Mouse (Mus musculus): ENCODE results near the gene Fmo2. TPM values are rescaled to one million over a fixed set of nuclear protein-coding genes. Genes with fewer than 3 reads are reported as not detected.
A peak's percentile ranks its signal among the peaks of the same experiment; 100 is the strongest.

The Fmo2 gene
- total and polyA plus RNA-seq, 3 experiments: 17.9 to 52.9 (median 35.5) TPM

DNA sequence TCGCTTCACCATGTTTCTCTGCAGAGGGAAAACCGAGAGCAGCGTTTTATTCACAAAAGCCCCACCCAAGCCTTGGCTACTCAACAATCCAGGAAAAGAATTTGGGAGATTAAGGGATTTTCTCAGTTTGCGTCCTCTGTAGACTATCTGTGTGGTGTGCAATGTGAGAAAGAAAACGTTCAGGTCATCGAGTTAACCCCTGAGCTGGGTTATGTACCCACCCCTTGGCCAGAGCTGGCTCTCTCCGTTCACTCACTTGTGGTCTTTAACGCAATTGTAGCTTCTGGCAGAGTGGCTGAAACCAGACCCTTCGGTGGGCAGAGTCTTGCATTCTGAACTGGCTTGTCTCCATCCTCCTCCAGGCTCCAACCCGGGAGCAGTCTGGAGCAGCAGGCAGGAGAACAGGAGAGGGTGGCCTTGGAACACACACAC, 39.0 kb downstream of the Fmo2 start:
- no peak for TF ChIP-seq EP300 (IDR thresholded peaks at IDR 0.05; ENCODE audit: insufficient read depth, low read depth, low read length)
- TF ChIP-seq CTCF (IDR thresholded peaks at IDR 0.05): no peak
- TF ChIP-seq POLR2A (IDR thresholded peaks at IDR 0.05; ENCODE audit: insufficient read depth, low read depth, low read length): no peak
- Histone ChIP-seq H3K27me3 (ENCODE audit: control insufficient read depth, insufficient read depth, low read length) (no peaks in the 10 kb centered on the region), H3K4me1 (ENCODE audit: control insufficient read depth, insufficient read depth, low read length) (peaks cover 11% of the 10 kb centered on the region), H3K79me2 (replicated peaks; ENCODE audit: control insufficient read depth, insufficient read depth, low read length) (no peaks in the 10 kb centered on the region), H3K27ac (peak overlapping the region; percentile 57), H3K4me3 (0 out of 2 replicates have a peak overlapping the region, but pooled peaks have one; percentile 31), H3K9ac (ENCODE audit: low read depth, low read length) (peak overlapping the region; percentile 33), H3K36me3 (ENCODE audit: control insufficient read depth, insufficient read depth, low read length) (peaks cover 18% of the 10 kb centered on the region)
- WGBS: 55% methylated on average over 10 of the region's 10 CpGs
- intact Hi-C loops (cut with DNase I): no loop called here
- peak in 1 of 2 experiments; percentile 35 for DNase-seq

DNA sequence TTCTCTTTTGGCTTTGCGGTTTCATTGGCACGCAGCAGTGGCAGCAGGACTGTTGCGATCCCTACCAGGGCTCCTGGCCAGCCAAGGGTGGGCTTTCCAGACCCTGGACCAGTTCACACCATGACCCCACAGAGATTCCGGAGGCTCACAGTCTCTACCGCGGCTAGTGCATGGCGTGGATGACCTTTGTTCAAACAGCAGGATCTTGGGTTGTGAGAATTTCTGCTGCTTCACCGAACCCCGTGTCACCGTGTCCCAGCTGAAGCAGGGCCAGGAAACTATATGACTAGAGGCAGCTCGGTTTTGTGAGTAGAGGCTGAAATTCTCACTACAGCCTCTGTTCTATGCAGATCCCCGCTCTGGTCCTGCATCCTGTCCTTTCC, 39.8 kb downstream of the Fmo2 start:
- Histone ChIP-seq H3K27ac (peak overlapping the region; percentile 63), H3K79me2 (replicated peaks; ENCODE audit: control insufficient read depth, insufficient read depth, low read length) (no peaks in the 10 kb centered on the region), H3K4me3 (peak overlapping the region; percentile 42), H3K4me1 (ENCODE audit: control insufficient read depth, insufficient read depth, low read length) (peaks cover 11% of the 10 kb centered on the region), H3K9ac (ENCODE audit: low read depth, low read length) (peak overlapping the region; percentile 71), H3K27me3 (ENCODE audit: control insufficient read depth, insufficient read depth, low read length) (no peaks in the 10 kb centered on the region), H3K36me3 (ENCODE audit: control insufficient read depth, insufficient read depth, low read length) (peaks cover 21% of the 10 kb centered on the region)
- intact Hi-C loops (cut with DNase I): no loop called here
- DNase-seq: peak; percentile 34 to 40
- 58% methylated on average over 12 of the region's 12 CpGs for WGBS
- TF ChIP-seq CTCF (IDR thresholded peaks at IDR 0.05): no peak
- no peak for TF ChIP-seq POLR2A (IDR thresholded peaks at IDR 0.05; ENCODE audit: insufficient read depth, low read depth, low read length)
- no peak for TF ChIP-seq EP300 (IDR thresholded peaks at IDR 0.05; ENCODE audit: insufficient read depth, low read depth, low read length)

DNA sequence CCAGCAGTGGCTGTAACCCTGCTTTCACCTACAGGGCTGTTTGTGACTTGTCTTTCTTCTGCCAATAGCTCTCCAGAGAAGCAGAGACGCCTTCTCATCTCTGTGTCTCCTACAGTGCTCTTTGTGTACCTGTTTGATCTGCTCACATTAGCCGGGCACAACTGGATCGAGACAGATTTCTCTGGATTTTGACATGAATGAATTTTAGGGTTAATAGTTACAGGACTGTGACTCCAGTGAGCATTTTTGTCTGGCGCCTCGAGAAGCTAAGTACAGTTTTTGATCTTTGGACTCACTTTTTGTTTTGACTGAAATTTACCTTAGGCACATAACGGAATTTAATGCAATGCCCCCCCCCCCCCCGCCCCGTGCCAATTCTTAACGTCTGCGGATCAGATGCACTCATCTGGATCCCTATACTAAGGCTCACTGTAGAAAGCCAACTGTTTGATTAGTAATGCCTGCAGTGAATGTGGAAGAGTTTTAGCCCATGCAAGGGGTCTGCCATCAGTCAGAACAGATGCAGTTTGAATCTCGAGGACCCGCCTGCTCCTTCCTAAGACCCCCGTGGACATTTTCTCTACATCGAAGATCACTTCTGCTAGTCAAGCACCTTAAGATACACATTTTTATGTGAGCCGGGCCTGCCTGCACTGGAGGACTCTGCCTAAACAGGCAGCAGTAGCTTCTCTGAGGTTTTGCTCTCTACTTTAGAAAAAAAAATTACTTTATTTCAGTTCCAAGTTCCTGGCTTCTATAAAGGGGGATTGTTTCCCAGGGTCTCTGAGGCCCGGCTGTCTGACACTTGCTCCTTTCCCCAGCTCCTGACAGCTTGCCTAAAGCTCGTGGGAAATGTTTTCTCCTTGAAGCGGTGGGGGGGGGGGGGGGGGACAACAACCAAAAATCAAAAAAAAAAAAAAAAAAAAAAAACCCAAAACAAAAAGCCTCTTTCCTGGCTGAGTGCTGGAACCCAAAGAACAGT, 40.5 kb downstream of the Fmo2 start:
- no peak for TF ChIP-seq EP300 (IDR thresholded peaks at IDR 0.05; ENCODE audit: insufficient read depth, low read depth, low read length)
- H3K4me3 ChIP-seq: peak overlapping the region; percentile 42
- peaks cover 21% of the 10 kb centered on the region for H3K36me3 ChIP-seq (ENCODE audit: control insufficient read depth, insufficient read depth, low read length)
- peaks cover 9% of the 10 kb centered on the region for H3K4me1 ChIP-seq (ENCODE audit: control insufficient read depth, insufficient read depth, low read length)
- no peaks in the 10 kb centered on the region for H3K27me3 ChIP-seq (ENCODE audit: control insufficient read depth, insufficient read depth, low read length)
- 72% methylated on average over 18 of the region's 18 CpGs for WGBS
- intact Hi-C loops (cut with DNase I): no loop called here
- H3K27ac ChIP-seq: peak overlapping the region; percentile 63
- DNase-seq: no peak
- H3K79me2 ChIP-seq (replicated peaks; ENCODE audit: control insufficient read depth, insufficient read depth, low read length): no peaks in the 10 kb centered on the region
- peak overlapping the region; percentile 71 for H3K9ac ChIP-seq (ENCODE audit: low read depth, low read length)

DNA sequence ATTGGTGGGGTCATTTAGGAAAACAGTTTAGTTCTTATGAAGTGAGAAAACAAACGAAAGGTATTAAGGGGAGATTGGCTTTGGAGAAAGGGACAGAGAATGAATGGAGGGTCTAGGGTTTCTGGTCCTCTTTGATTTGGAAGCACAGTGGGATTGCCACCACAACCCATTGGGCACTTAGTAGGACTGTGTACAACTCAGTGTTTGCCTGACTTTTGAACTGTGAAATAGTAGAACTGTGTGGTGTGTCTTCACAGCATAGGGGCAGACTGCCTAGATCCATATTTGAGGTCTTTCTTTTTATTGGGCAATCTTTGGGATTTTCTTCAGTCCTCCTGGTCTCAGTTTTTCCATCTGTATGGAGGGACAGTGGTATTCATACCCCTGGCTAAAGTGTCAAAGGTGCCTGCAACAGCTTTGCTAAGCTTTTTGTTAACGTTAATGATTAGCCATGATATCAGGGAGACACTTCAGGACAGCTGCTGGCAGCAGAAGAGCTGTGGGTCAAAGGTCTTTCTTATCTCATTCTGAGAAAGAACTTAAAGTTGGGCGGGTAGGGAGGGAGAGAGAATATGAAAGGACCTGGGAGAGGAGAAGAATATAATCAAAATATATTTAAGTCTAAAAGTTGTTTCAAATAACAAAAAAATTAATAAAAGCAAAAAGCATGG, 44.6 kb downstream of the Fmo2 start:
- WGBS: 37% methylated on average over 3 of the region's 3 CpGs
- no peak overlapping the region for H3K27ac ChIP-seq
- no peaks in the 10 kb centered on the region for H3K79me2 ChIP-seq (replicated peaks; ENCODE audit: control insufficient read depth, insufficient read depth, low read length)
- DNase-seq: no peak
- intact Hi-C loops (cut with DNase I): no loop called here
- peaks cover 17% of the 10 kb centered on the region for H3K36me3 ChIP-seq (ENCODE audit: control insufficient read depth, insufficient read depth, low read length)
- H3K4me3 ChIP-seq: no peak overlapping the region
- H3K9ac ChIP-seq (ENCODE audit: low read depth, low read length): no peak overlapping the region
- peaks cover 4% of the 10 kb centered on the region; the same call in 1 of the 2 replicates for H3K4me1 ChIP-seq (ENCODE audit: control insufficient read depth, insufficient read depth, low read length)
- no peaks in the 10 kb centered on the region for H3K27me3 ChIP-seq (ENCODE audit: control insufficient read depth, insufficient read depth, low read length)
- TF ChIP-seq POLR2A (IDR thresholded peaks at IDR 0.05; ENCODE audit: insufficient read depth, low read depth, low read length) (no peak), EP300 (IDR thresholded peaks at IDR 0.05; ENCODE audit: insufficient read depth, low read depth, low read length) (no peak), CTCF (IDR thresholded peaks at IDR 0.05) (no peak)

DNA sequence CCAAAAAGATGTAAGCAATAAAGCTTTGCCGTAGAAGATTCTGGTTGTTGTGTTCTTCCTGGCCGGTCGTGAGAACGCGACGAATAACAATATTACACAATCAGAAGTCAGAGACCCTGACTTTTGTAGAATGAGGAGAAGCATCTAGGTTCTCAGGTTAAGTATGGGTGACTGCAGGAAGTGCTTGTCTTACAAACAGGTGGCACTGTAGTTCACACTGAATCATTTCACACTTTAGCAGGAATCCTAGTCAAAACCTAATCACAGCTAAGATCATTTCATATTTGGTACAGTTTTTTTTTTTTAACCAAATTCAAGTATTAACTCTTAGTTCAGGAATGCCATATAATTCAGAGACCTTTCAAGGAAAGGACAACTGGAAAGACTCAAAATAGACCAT, 51.0 kb downstream of the Fmo2 start:
- TF ChIP-seq EP300 (IDR thresholded peaks at IDR 0.05; ENCODE audit: insufficient read depth, low read depth, low read length): no peak
- TF ChIP-seq CTCF (IDR thresholded peaks at IDR 0.05): peak; percentile 54
- no peak for TF ChIP-seq POLR2A (IDR thresholded peaks at IDR 0.05; ENCODE audit: insufficient read depth, low read depth, low read length)
- no peak for DNase-seq
- Histone ChIP-seq H3K4me3 (no peak overlapping the region), H3K4me1 (ENCODE audit: control insufficient read depth, insufficient read depth, low read length) (no peaks in the 10 kb centered on the region), H3K9ac (ENCODE audit: low read depth, low read length) (no peak overlapping the region), H3K36me3 (ENCODE audit: control insufficient read depth, insufficient read depth, low read length) (peaks cover 5% of the 10 kb centered on the region), H3K27me3 (ENCODE audit: control insufficient read depth, insufficient read depth, low read length) (no peaks in the 10 kb centered on the region), H3K27ac (no peak overlapping the region), H3K79me2 (replicated peaks; ENCODE audit: control insufficient read depth, insufficient read depth, low read length) (no peaks in the 10 kb centered on the region)
- intact Hi-C loops (cut with DNase I): no loop called here
- 98% methylated on average over 6 of the region's 6 CpGs for WGBS

Data from heart, adult 2 months (tissue).